Mouse (Mus musculus) heart, adult 9 months (tissue): ENCODE results near the gene Lta.
"Not testable (repeated sequence)": the region's sequence is repeated elsewhere in the genome, so short reads cannot be mapped to it uniquely, and the experiment has no call there.

Source experiments
- DNase-seq, 2 experiments: peaks; one replicate each; pipeline ENCODE4 v3.0.0; 2022; ENCODE audit warnings: low spot score in 2 of 2

Gene Lta

GRCm38 (mm10) chr17:35240384-35241304 is 35.5 kb upstream of the Lta start:
- DNase-seq = no peak

- DNase-seq = no peak
Measured at GRCm38 (mm10) chr17:35239700-35240099, 34.5 kb upstream of the Lta start.

- no peak for DNase-seq
Measured at GRCm38 (mm10) chr17:35237504-35237903, 32.4 kb upstream of the Lta start.

GRCm38 (mm10) chr17:35236996-35237395 is 31.8 kb upstream of the Lta start:
- no peak for DNase-seq

GRCm38 (mm10) chr17:35236390-35236746 is 31.2 kb upstream of the Lta start:
- DNase-seq = peak; percentile 90 to 95

GRCm38 (mm10) chr17:35235614-35236389 is 30.7 kb upstream of the Lta start, which contains the start of gene Nfkbil1:
Gene Nfkbil1 (minus strand): TSS chr17:35235792.
- peak; percentile 93 for DNase-seq

- no peak for DNase-seq
Measured at GRCm38 (mm10) chr17:35234903-35235302, 29.8 kb upstream of the Lta start.

GRCm38 (mm10) chr17:35234090-35234489 is 28.9 kb upstream of the Lta start:
- not testable (repeated sequence) for DNase-seq

- DNase-seq = no peak
Measured at GRCm38 (mm10) chr17:35233114-35233980, 28.2 kb upstream of the Lta start, which contains the start of gene Atp6v1g2. Gene Atp6v1g2 (plus strand): TSS chr17:35233660.

- DNase-seq = no peak
Measured at GRCm38 (mm10) chr17:35232659-35233058, 27.5 kb upstream of the Lta start.

GRCm38 (mm10) chr17:35232043-35232442 is 26.9 kb upstream of the Lta start:
- DNase-seq = peak; percentile 68 to 81

GRCm38 (mm10) chr17:35231022-35231421 is 25.9 kb upstream of the Lta start:
- DNase-seq = no peak

- no peak for DNase-seq
Measured at GRCm38 (mm10) chr17:35226561-35227046, 21.5 kb upstream of the Lta start.

GRCm38 (mm10) chr17:35225456-35225855 is 20.3 kb upstream of the Lta start:
- no peak for DNase-seq

- no peak for DNase-seq
Measured at GRCm38 (mm10) chr17:35224641-35225040, 19.5 kb upstream of the Lta start.

GRCm38 (mm10) chr17:35222299-35222698 is 17.1 kb upstream of the Lta start:
- DNase-seq = peak in 1 of 2 experiments; percentile 50

- peak; percentile 70 to 80 for DNase-seq
Measured at GRCm38 (mm10) chr17:35220156-35220952, 15.2 kb upstream of the Lta start, which contains the start of gene Gm16181. Gene Gm16181 (plus strand): TSS chr17:35220834.

GRCm38 (mm10) chr17:35219601-35220041 is 14.5 kb upstream of the Lta start:
- peak; percentile 51 to 77 for DNase-seq

- peak; percentile 70 to 91 for DNase-seq
Measured at GRCm38 (mm10) chr17:35218516-35219193, 13.5 kb upstream of the Lta start.

- no peak for DNase-seq
Measured at GRCm38 (mm10) chr17:35213071-35213470, 7.9 kb upstream of the Lta start.
